7 mouse cellular contexts compared by ENCODE assay signal in genomic region chr9:121374076-121374863, GRCm38 (mm10).
A peak's percentile ranks its signal among the peaks of the same experiment; 100 is the strongest.
DNase-seq lines count a peak whose midpoint lies in the region; ATAC-seq lines count a peak whose summit lies in the region.

No protein-coding gene starts in this region.

- H3K4me1 ChIP-seq in kidney, embryonic 16.5 days (ENCODE audit: insufficient read depth, low read length) = peaks cover 45% of the 10 kb centered on the region

- no peaks in the 10 kb centered on the region for H3K9me3 ChIP-seq in kidney, embryonic 16.5 days (ENCODE audit: low read length)

- no peaks in the 10 kb centered on the region for H3K36me3 ChIP-seq in kidney, embryonic 16.5 days (ENCODE audit: insufficient read depth, low read length)

- H3K27me3 ChIP-seq in kidney, embryonic 16.5 days (ENCODE audit: insufficient read depth, low read length) = no peaks in the 10 kb centered on the region; the same call in 1 of the 2 replicates

- H3K27ac ChIP-seq in kidney, embryonic 16.5 days (ENCODE audit: low read length) = no peak overlapping the region

- no peak overlapping the region for H3K4me3 ChIP-seq in kidney, embryonic 16.5 days (ENCODE audit: low read length)

- no peak for ATAC-seq in kidney, embryonic 16.5 days (ENCODE audit: low FRiP score, low TSS enrichment)
- ATAC-seq in megakaryocyte progenitor cell, adult 5-6 weeks (replicated peaks; ENCODE audit: poor library complexity) = peak; percentile 83

- H3K9ac ChIP-seq in kidney, embryonic 16.5 days (replicated peaks; ENCODE audit: low read length) = 0 out of 2 replicates have a peak overlapping the region, but pooled peaks have one; percentile 1

- no peak overlapping the region for H3K4me2 ChIP-seq in kidney, embryonic 16.5 days (replicated peaks; ENCODE audit: low read depth, low read length)

- peak; percentile 70 for DNase-seq in B cell, adult 2 months
- peak; percentile 26 to 44 for DNase-seq in CD8-positive naive resting alpha-beta T cell, adult 2 months (ENCODE audit: low read depth in 2 of 2, low spot score in 2 of 2)
- DNase-seq in cerebellum, adult 9-11 months = peak; percentile 70
- peak; percentile 58 for DNase-seq in gastrocnemius, postnatal 10 days
- DNase-seq in spleen, postnatal 36 days (ENCODE audit: low spot score in 2 of 2) = peak; percentile 31 to 38

- 32% methylated on average over 9 of the region's 9 CpGs for WGBS in kidney, embryonic 16.5 days
